Mouse (Mus musculus) MEL (cell line): ENCODE measurements around the gene Pcdh20. TPM values are rescaled to one million over a fixed set of nuclear protein-coding genes. Genes with fewer than 3 reads are reported as not detected.

ENCODE experiments used
- DNase-seq: peaks from one replicate; pipeline ENCODE4 v3.0.0; 2011; ENCODE audit warnings: low read depth, low spot score
- H3K27ac ChIP-seq: 2 replicates; pipeline ENCODE4 v1.5.1; 2012; ENCODE audit warnings: low read depth, mild to moderate bottlenecking, control low read depth, low read length, moderate library complexity; ENCODE audit not compliant: control insufficient read depth
- H3K27me3 ChIP-seq, 2 experiments: fragments of 150-350 bp in 1 of 2; sonication (generic) in 1 of 2; 2 replicates each; pipeline ENCODE4 v1.6.1; 2012; ENCODE audit warnings: low read length in 2 of 2, mild to moderate bottlenecking in 2 of 2, improper control_type of control experiment in 1 of 2, moderate library complexity in 1 of 2; ENCODE audit not compliant: insufficient read depth in 2 of 2, control insufficient read depth in 1 of 2
- H3K36me3 ChIP-seq, 2 experiments: 2 replicates each; pipeline ENCODE4 v1.6.1; 2012 to 2014; ENCODE audit warnings: low read length in 2 of 2, improper control_type of control experiment in 1 of 2, inconsistent platforms in 1 of 2, mild to moderate bottlenecking in 1 of 2; ENCODE audit not compliant: insufficient read depth in 2 of 2, control insufficient read depth in 1 of 2
- H3K4me1 ChIP-seq, 2 experiments: fragments of 150-350 bp in 1 of 2; sonication (generic) in 1 of 2; 2 replicates each; pipeline ENCODE4 v1.6.1; 2012; ENCODE audit warnings: low read length in 2 of 2, improper control_type of control experiment in 1 of 2, mild to moderate bottlenecking in 1 of 2; ENCODE audit not compliant: insufficient read depth in 2 of 2, control insufficient read depth in 1 of 2
- H3K4me3 ChIP-seq, 2 experiments: fragments of 150-350 bp in 1 of 2; sonication (generic) in 1 of 2; 2 replicates each; pipeline ENCODE4 v1.5.1; 2012; ENCODE audit warnings: low read depth in 2 of 2, low read length in 2 of 2, mild to moderate bottlenecking in 2 of 2, moderate library complexity in 2 of 2, control low read depth in 1 of 2, improper control_type of control experiment in 1 of 2; ENCODE audit not compliant: control insufficient read depth in 1 of 2, insufficient read depth in 1 of 2
- H3K79me2 ChIP-seq: 2 replicates; pipeline ENCODE4 v1.6.1; 2012; ENCODE audit warnings: mild to moderate bottlenecking, low read length, moderate library complexity; ENCODE audit not compliant: control insufficient read depth, poor library complexity, insufficient read depth
- H3K9ac ChIP-seq: 2 replicates; pipeline ENCODE4 v1.6.1; 2012; ENCODE audit warnings: low read depth, mild to moderate bottlenecking, control low read depth, low read length, moderate library complexity; ENCODE audit not compliant: control insufficient read depth, poor library complexity, severe bottlenecking
- H3K9me3 ChIP-seq: fragments of 150-350 bp; sonication (generic); replicated peaks from 2 replicates; pipeline ENCODE4 v1.6.1; 2012; ENCODE audit warnings: mild to moderate bottlenecking, low read length, improper control_type of control experiment, moderate library complexity; ENCODE audit not compliant: insufficient read depth
- BHLHE40 ChIP-seq: IDR thresholded peaks from 2 replicates; pipeline ENCODE4 v1.6.1; 2012; ENCODE audit warnings: low read depth, mild to moderate bottlenecking, inconsistent platforms, low read length, improper control_type of control experiment, borderline replicate concordance
- CHD1 ChIP-seq: IDR thresholded peaks from 2 replicates; pipeline ENCODE4 v1.6.1; 2012; ENCODE audit warnings: low read depth, mild to moderate bottlenecking, inconsistent platforms, low read length, improper control_type of control experiment
- CTCF ChIP-seq, 3 experiments: IDR thresholded peaks in 2 of 3; conservative IDR thresholded peaks in 1 of 3; 2 replicates each; pipeline ENCODE4 v1.5.1; 2011 to 2012; ENCODE audit warnings: low read length in 3 of 3, low read depth in 2 of 3, mild to moderate bottlenecking in 2 of 3, improper control_type of control experiment in 1 of 3, inconsistent platforms in 1 of 3, mixed read lengths in 1 of 3, moderate library complexity in 1 of 3; ENCODE audit not compliant: control insufficient read depth in 1 of 3, insufficient read depth in 1 of 3, poor library complexity in 1 of 3, severe bottlenecking in 1 of 3
- E2F4 ChIP-seq: IDR thresholded peaks from 2 replicates; pipeline ENCODE4 v1.6.1; 2011; ENCODE audit warnings: low read depth, low read length, improper control_type of control experiment, borderline replicate concordance
- ELF1 ChIP-seq: IDR thresholded peaks from 2 replicates; pipeline ENCODE4 v1.6.1; 2014; ENCODE audit warnings: low read depth, mild to moderate bottlenecking, inconsistent platforms, low read length, improper control_type of control experiment, moderate library complexity
- ETS1 ChIP-seq: IDR thresholded peaks from 2 replicates; pipeline ENCODE4 v1.6.1; 2012; ENCODE audit warnings: low read depth, mild to moderate bottlenecking, inconsistent platforms, low read length, improper control_type of control experiment, moderate library complexity
- GABPA ChIP-seq: IDR thresholded peaks from 2 replicates; pipeline ENCODE4 v1.6.1; 2012; ENCODE audit warnings: low read depth, mild to moderate bottlenecking, inconsistent platforms, low read length, improper control_type of control experiment, moderate library complexity
- GATA1 ChIP-seq: IDR thresholded peaks from 2 replicates; pipeline ENCODE4 v1.6.1; 2011; ENCODE audit warnings: low read depth, low read length, improper control_type of control experiment
- HCFC1 ChIP-seq: IDR thresholded peaks from 2 replicates; pipeline ENCODE4 v1.6.1; 2012; ENCODE audit warnings: low read depth, mild to moderate bottlenecking, inconsistent platforms, low read length, improper control_type of control experiment, moderate library complexity
- MAFK ChIP-seq: IDR thresholded peaks from 2 replicates; pipeline ENCODE4 v1.6.1; 2011; ENCODE audit warnings: low read depth, mild to moderate bottlenecking, low read length, improper control_type of control experiment, borderline replicate concordance
- MAX ChIP-seq: IDR thresholded peaks from 2 replicates; pipeline ENCODE4 v1.6.1; 2011; ENCODE audit warnings: low read length, improper control_type of control experiment
- MEF2A ChIP-seq: IDR thresholded peaks from 2 replicates; pipeline ENCODE4 v1.6.1; 2014; ENCODE audit warnings: low read depth, mild to moderate bottlenecking, inconsistent platforms, low read length, improper control_type of control experiment; ENCODE audit not compliant: poor library complexity, insufficient replicate concordance, severe bottlenecking; ENCODE audit errors: extremely low read depth
- MYB ChIP-seq: IDR thresholded peaks from 2 replicates; pipeline ENCODE4 v1.6.1; 2011; ENCODE audit warnings: mild to moderate bottlenecking, low read depth, low read length, improper control_type of control experiment
- MYC ChIP-seq: IDR thresholded peaks from 2 replicates; pipeline ENCODE4 v1.6.1; 2011; ENCODE audit warnings: low read depth, mild to moderate bottlenecking, low read length, improper control_type of control experiment, moderate library complexity
- NRF1 ChIP-seq: IDR thresholded peaks from 2 replicates; pipeline ENCODE4 v1.6.1; 2014; ENCODE audit warnings: low read depth, mild to moderate bottlenecking, inconsistent platforms, low read length, improper control_type of control experiment, moderate library complexity; ENCODE audit not compliant: poor library complexity, insufficient read depth, severe bottlenecking
- POLR2A ChIP-seq, 2 experiments: IDR thresholded peaks; 2 replicates each; pipeline ENCODE4 v1.6.1; 2011 to 2012; ENCODE audit warnings: low read length in 2 of 2, mild to moderate bottlenecking in 2 of 2, control low read depth in 1 of 2, improper control_type of control experiment in 1 of 2, low read depth in 1 of 2, moderate library complexity in 1 of 2; ENCODE audit not compliant: control insufficient read depth in 1 of 2, insufficient read depth in 1 of 2, poor library complexity in 1 of 2
- POLR2AphosphoS2 ChIP-seq: IDR thresholded peaks from 2 replicates; pipeline ENCODE4 v1.6.1; 2011; ENCODE audit warnings: low read length, improper control_type of control experiment
- POLR2AphosphoS5 ChIP-seq: IDR thresholded peaks from 2 replicates; pipeline ENCODE4 v1.6.1; 2012; ENCODE audit warnings: low read depth, borderline replicate concordance, mild to moderate bottlenecking, inconsistent platforms, low read length, moderate library complexity, mixed read lengths
- RAD21 ChIP-seq: IDR thresholded peaks from 2 replicates; pipeline ENCODE4 v1.6.1; 2011; ENCODE audit warnings: mild to moderate bottlenecking, low read depth, low read length, improper control_type of control experiment
- RCOR1 ChIP-seq: IDR thresholded peaks from 2 replicates; pipeline ENCODE4 v1.6.1; 2012; ENCODE audit warnings: low read depth, mild to moderate bottlenecking, inconsistent platforms, low read length, improper control_type of control experiment
- SIN3A ChIP-seq: IDR thresholded peaks from 2 replicates; pipeline ENCODE4 v1.6.1; 2012; ENCODE audit warnings: low read length, improper control_type of control experiment, inconsistent platforms
- SMC3 ChIP-seq: IDR thresholded peaks from 2 replicates; pipeline ENCODE4 v1.6.1; 2011; ENCODE audit warnings: low read depth, low read length, improper control_type of control experiment
- TBP ChIP-seq: IDR thresholded peaks from 2 replicates; pipeline ENCODE4 v1.8.0; 2011; ENCODE audit warnings: low read depth, low read length, improper control_type of control experiment
- TCF12 ChIP-seq: IDR thresholded peaks from 2 replicates; pipeline ENCODE4 v1.6.1; 2014; ENCODE audit warnings: low read depth, mild to moderate bottlenecking, inconsistent platforms, low read length, improper control_type of control experiment, moderate library complexity
- UBTF ChIP-seq: IDR thresholded peaks from 2 replicates; pipeline ENCODE4 v1.6.1; 2012; ENCODE audit warnings: low read depth, mild to moderate bottlenecking, inconsistent platforms, low read length, improper control_type of control experiment, moderate library complexity, borderline replicate concordance; ENCODE audit not compliant: insufficient read depth
- USF1 ChIP-seq: IDR thresholded peaks from 2 replicates; pipeline ENCODE4 v1.6.1; 2014; ENCODE audit warnings: low read depth, mild to moderate bottlenecking, inconsistent platforms, low read length, improper control_type of control experiment, moderate library complexity
- ZKSCAN1 ChIP-seq: IDR thresholded peaks from 2 replicates; pipeline ENCODE4 v1.6.1; 2012; ENCODE audit warnings: low read depth, mild to moderate bottlenecking, inconsistent platforms, low read length, improper control_type of control experiment, moderate library complexity
- ZNF384 ChIP-seq: IDR thresholded peaks from 2 replicates; pipeline ENCODE4 v1.6.1; 2012; ENCODE audit warnings: low read depth, mild to moderate bottlenecking, inconsistent platforms, low read length, improper control_type of control experiment
- polyA plus RNA-seq, 2 experiments: library from polyadenylated mRNA; stranded (reverse) in 1 of 2; unstranded in 1 of 2; fragments of >175 nt in 1 of 2; fragments of >200 nt in 1 of 2; gene quantifications; 2 replicates each; pipeline versions ENCODE4 v1.2.1 to v1.2.4; 2012; ENCODE audit warnings: low replicate concordance in 2 of 2, low read depth in 1 of 2; ENCODE audit not compliant: insufficient read length in 2 of 2, insufficient read depth in 1 of 2, missing spikeins in 1 of 2
- total RNA-seq: library from RNA; depleted of rRNA; stranded (reverse); fragments of 300-350 nt; gene quantifications from 2 replicates; pipeline ENCODE4 v1.2.3, GENCODE M21; 2012; rRNA removed

The Pcdh20 gene
- total RNA-seq (not detected in 2 replicates), polyA plus RNA-seq (not detected)

DNA sequence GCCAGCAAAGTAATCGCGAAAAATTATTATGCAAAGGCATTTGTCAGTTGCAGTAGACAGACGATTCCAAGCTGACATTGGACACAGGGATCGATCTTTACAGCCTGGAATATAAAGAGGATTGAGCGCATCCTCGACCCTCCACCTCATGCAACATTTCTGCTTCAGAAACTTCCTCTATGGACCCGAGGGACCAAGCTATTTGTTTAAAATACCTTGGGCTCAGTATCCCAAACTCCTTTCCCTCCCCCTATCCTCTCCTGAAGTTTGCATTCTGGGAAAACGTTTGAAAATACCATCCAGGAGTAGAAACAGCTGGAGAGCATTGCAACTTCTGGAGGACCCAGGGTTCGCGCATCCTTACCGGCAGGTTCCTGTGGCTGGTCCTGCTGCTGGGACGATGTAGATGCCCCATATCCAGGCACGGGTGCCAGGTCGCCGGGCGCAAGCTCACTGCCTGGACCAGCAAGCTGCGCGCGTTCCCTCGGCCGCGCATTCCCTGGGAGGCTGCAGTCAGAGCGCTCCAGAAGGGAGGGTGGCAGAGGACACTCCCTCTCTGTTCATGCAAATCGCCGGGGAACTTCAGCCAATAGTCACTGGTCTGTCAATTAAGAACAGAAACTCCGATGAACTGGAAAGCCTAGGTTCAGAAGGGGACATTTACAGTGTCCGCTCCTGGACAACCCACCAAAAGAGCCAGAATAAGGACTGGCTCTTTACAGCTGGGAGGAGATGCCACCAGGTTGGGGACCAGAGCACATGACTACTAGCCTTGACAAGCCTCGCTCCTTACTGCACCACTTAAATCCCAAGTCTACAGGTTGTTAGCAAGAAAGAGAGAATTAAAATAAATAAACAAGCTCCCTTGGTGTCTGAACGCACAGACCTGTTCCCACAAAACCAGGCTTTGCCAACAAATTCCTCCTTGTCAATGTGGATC, at the start of gene Pcdh20:
Gene Pcdh20, minus strand, starts transcription at position 902 of the 940 bp plus-strand sequence.
- Histone ChIP-seq H3K4me3 (no peak within 1 kb of the TSS), H3K9ac (no peak within 1 kb of the TSS), H3K79me2 (no peaks in the 10 kb centered on the region), H3K4me1 (no peaks in the 10 kb centered on the region), H3K27me3 (no peaks in the 10 kb centered on the region), H3K27ac (no peak within 1 kb of the TSS)
- TF ChIP-seq POLR2AphosphoS2 (no peak), E2F4 (no peak), RAD21 (no peak), ELF1 (no peak), MAX (no peak), USF1 (no peak), SMC3 (no peak), MAFK (no peak), ZKSCAN1 (no peak), MEF2A (no peak), SIN3A (no peak), CHD1 (no peak), GATA1 (no peak), UBTF (no peak)
- TF ChIP-seq, all 39 proteins: peak for 0
- no peaks in the 10 kb centered on the region for H3K9me3 ChIP-seq
- no peaks in the 10 kb centered on the region for H3K36me3 ChIP-seq
- DNase-seq = no peak

- no peak overlapping the region for H3K27ac ChIP-seq
- no peaks in the 10 kb centered on the region for H3K79me2 ChIP-seq
- H3K9ac ChIP-seq = no peak overlapping the region
- no peak for TF ChIP-seq POLR2A (IDR thresholded peaks at IDR 0.05; ENCODE audit: control insufficient read depth in 1 of 2, insufficient read depth in 1 of 2, low read depth in 1 of 2, low read length in 2 of 2, poor library complexity in 1 of 2)
- TF ChIP-seq MYC = no peak
- TF ChIP-seq SMC3 = peak; percentile 75
- TF ChIP-seq ELF1 = no peak
- no peak for TF ChIP-seq POLR2AphosphoS5
- TF ChIP-seq RAD21 = peak; percentile 66
- no peak for TF ChIP-seq NRF1
- TF ChIP-seq GATA1 = no peak
- TF ChIP-seq MYB = no peak
- no peak for TF ChIP-seq HCFC1
- TF ChIP-seq BHLHE40 = no peak
- TF ChIP-seq MAFK = no peak
- TF ChIP-seq TBP = no peak
- TF ChIP-seq ZNF384 = no peak
- TF ChIP-seq ETS1 = no peak
- TF ChIP-seq CTCF (IDR thresholded peaks at IDR 0.05 in 2 of 3, conservative IDR thresholded peaks at IDR 0.05 in 1 of 3; ENCODE audit: control insufficient read depth in 1 of 3, insufficient read depth in 1 of 3, low read depth in 2 of 3, low read length in 3 of 3, poor library complexity in 1 of 3, severe bottlenecking in 1 of 3) = peak; percentile 9 to 67 (median 19); a peak in 3 of 6 replicates
- no peak for TF ChIP-seq TCF12
- no peak for TF ChIP-seq GABPA
- TF ChIP-seq UBTF = no peak
- TF ChIP-seq RCOR1 = no peak
- TF ChIP-seq MAX = peak; percentile 75
Measured at GRCm38 (mm10) chr14:88479909-88480308, 8.7 kb upstream of the Pcdh20 start.

More at GRCm38 (mm10) chr14:88479909-88480308, 8.7 kb upstream of the Pcdh20 start:
- Histone ChIP-seq H3K4me1 (no peaks in the 10 kb centered on the region), H3K36me3 (no peaks in the 10 kb centered on the region), H3K9me3 (no peaks in the 10 kb centered on the region), H3K27me3 (no peaks in the 10 kb centered on the region), H3K4me3 (no peak overlapping the region)
- DNase-seq = peak; percentile 52
